ENCODE assay signal across 22 mouse cellular contexts in the genomic region with DNA sequence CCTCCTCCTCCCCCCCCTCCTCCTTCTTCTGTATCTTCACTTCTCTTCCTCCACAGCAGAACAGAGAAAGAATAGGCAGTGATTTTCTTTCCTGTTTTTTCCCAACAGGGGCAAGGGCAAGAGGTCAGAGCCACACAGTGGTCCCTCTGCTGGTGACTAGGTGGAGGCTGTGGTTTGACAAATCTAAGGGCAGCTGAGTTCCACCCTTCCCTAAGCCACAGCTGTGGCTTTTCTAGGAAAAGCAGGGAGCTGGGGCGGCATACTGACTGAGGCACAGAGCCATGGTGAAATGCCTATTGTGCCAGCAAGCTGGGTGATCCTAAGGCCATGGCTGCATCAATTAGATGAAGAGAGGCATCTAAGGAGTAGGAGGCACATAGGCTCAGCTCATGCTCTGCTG.
DNase-seq lines count a peak whose midpoint lies in the region; ATAC-seq and TF ChIP-seq lines count a peak whose summit lies in the region.
"Had no signal": no experiment of that assay in that cellular context is flagged by ENCODE, and none has a peak within 500 bp of the region (broad histone marks: within the 10 kb centered on the region; RNA-seq: fewer than 3 reads in every experiment).

No protein-coding gene starts in this region.

- no peaks in the 10 kb centered on the region for H3K27me3 ChIP-seq in myocyte (ENCODE audit: control insufficient read depth, insufficient read depth, insufficient read length)
- H3K27me3 ChIP-seq: forebrain, embryonic 12.5 days; heart, embryonic 12.5 days; liver, embryonic 15.5 days had no signal

- H3K27ac ChIP-seq in gastrocnemius, adult 2 months = peak overlapping the region; percentile 38; the same call in 1 of the 2 replicates
- no peak overlapping the region for H3K27ac ChIP-seq in layer of hippocampus, adult 2 months
- H3K27ac ChIP-seq: forebrain, embryonic 12.5 days; hindbrain, embryonic 14.5 days; limb, embryonic 10.5 days; liver, embryonic 15.5 days had no signal

- H3K4me3 ChIP-seq in gastrocnemius, adult 2 months = no peak overlapping the region
- H3K4me3 ChIP-seq in layer of hippocampus, adult 2 months = no peak overlapping the region
- H3K4me3 ChIP-seq in myocyte = no peak overlapping the region
- H3K4me3 ChIP-seq: forebrain, embryonic 12.5 days; heart, embryonic 12.5 days; limb, embryonic 10.5 days; liver, embryonic 15.5 days had no signal

- no peak for ATAC-seq in monocyte, adult 5-6 weeks (replicated peaks; ENCODE audit: insufficient number of reproducible peaks, low FRiP score, low TSS enrichment, poor library complexity, severe bottlenecking)
- ATAC-seq: intestine, embryonic 16.5 days; lung, postnatal 0 days had no signal

- TF ChIP-seq CTCF in gastrocnemius, adult 2 months (IDR thresholded peaks at IDR 0.05) = peak; percentile 25
- 0 out of 2 replicates have a peak, but pooled peaks have one; percentile 8 for TF ChIP-seq CTCF in layer of hippocampus, adult 2 months (conservative IDR thresholded peaks at IDR 0.05)

- H3K4me2 ChIP-seq in myocyte (ENCODE audit: low read depth) = no peak overlapping the region
- H3K4me2 ChIP-seq: forebrain, embryonic 12.5 days; heart, embryonic 12.5 days; hindbrain, embryonic 14.5 days; liver, embryonic 15.5 days had no signal

- no peak for DNase-seq in gastrocnemius, adult 2 months
- DNase-seq in gastrocnemius, postnatal 10 days = no peak
- no peak for DNase-seq in layer of hippocampus, adult 2 months (ENCODE audit: low spot score in 2 of 2)
- DNase-seq in layer of hippocampus, postnatal 36 days = no peak
- peak; percentile 10 for DNase-seq in ES-CJ7 (ENCODE audit: low read depth, low spot score)
- DNase-seq: adrenal gland, postnatal 25 days; cerebellum, adult 11 months; cerebellum, postnatal 10 days; kidney, postnatal 10 days; midbrain, embryonic 14.5 days; right cerebral cortex, postnatal 14 days; spleen, adult 18-20 months; thymus, postnatal 36 days had no signal

- no peaks in the 10 kb centered on the region for H3K79me2 ChIP-seq in myocyte (ENCODE audit: control insufficient read depth, insufficient read depth)

- intact Hi-C loops in gastrocnemius, adult 2 months (cut with DNase I) = loop anchor here (2.0 kb wide), 1 partner anchor 13 kb away; no protein-coding TSS in a partner anchor

- TF ChIP-seq POLR2A in myocyte (IDR thresholded peaks at IDR 0.05; ENCODE audit: insufficient read length, low read depth) = no peak

- peaks cover 14% of the 10 kb centered on the region for H3K36me3 ChIP-seq in myocyte (ENCODE audit: control insufficient read depth, insufficient read depth)
- H3K36me3 ChIP-seq: forebrain, embryonic 12.5 days; limb, embryonic 10.5 days had no signal

- no peak overlapping the region for H3ac ChIP-seq in myocyte (ENCODE audit: control insufficient read depth, insufficient read length)

TF ChIP-seq in myocyte, 11 proteins besides CTCF, POLR2A, EP300 and RAD21:
- TF ChIP-seq CEBPB (IDR thresholded peaks at IDR 0.05; ENCODE audit: insufficient read depth, poor library complexity, severe bottlenecking) = no peak
- TF ChIP-seq E2F4 (IDR thresholded peaks at IDR 0.05; ENCODE audit: insufficient read depth) = no peak
- peak; percentile 21 for TF ChIP-seq TCF3 (IDR thresholded peaks at IDR 0.05; ENCODE audit: insufficient read length, low read depth)
- peak; percentile 86 for TF ChIP-seq TCF12 (IDR thresholded peaks at IDR 0.05; ENCODE audit: insufficient read depth, poor library complexity, severe bottlenecking)
- no peak for TF ChIP-seq USF1 (IDR thresholded peaks at IDR 0.05; ENCODE audit: low read depth)
- no peak for TF ChIP-seq REST (IDR thresholded peaks at IDR 0.05; ENCODE audit: insufficient read depth, insufficient read length)
- TF ChIP-seq MAX (IDR thresholded peaks at IDR 0.05; ENCODE audit: low read depth) = no peak
- TF ChIP-seq MYOG (IDR thresholded peaks at IDR 0.05; ENCODE audit: control insufficient read depth in 1 of 3, insufficient read depth in 1 of 3, insufficient read length in 2 of 3, low read depth in 2 of 3) = peak in 2 of 3 experiments; percentile 88 to 90
- no peak for TF ChIP-seq SRF (IDR thresholded peaks at IDR 0.05; ENCODE audit: control insufficient read depth, insufficient read length, low read depth)
- TF ChIP-seq POLR2AphosphoS2 (IDR thresholded peaks at IDR 0.05; ENCODE audit: insufficient read length, low read depth) = no peak
- peak; percentile 20 to 82 (median 46) for TF ChIP-seq MYOD1 (IDR thresholded peaks at IDR 0.05; ENCODE audit: control insufficient read depth in 1 of 3, insufficient read length in 2 of 3, low read depth in 2 of 3)
